Mouse (Mus musculus) testis, postnatal 10 days (tissue): Measurements from ENCODE around the gene Vars.
"Not testable (repeated sequence)": the region's sequence is repeated elsewhere in the genome, so short reads cannot be mapped to it uniquely, and the experiment has no call there.

ENCODE experiments used
- DNase-seq: peaks from one replicate; pipeline ENCODE4 v3.0.0; 2021; ENCODE audit warnings: low spot score

Vars gene

DNA sequence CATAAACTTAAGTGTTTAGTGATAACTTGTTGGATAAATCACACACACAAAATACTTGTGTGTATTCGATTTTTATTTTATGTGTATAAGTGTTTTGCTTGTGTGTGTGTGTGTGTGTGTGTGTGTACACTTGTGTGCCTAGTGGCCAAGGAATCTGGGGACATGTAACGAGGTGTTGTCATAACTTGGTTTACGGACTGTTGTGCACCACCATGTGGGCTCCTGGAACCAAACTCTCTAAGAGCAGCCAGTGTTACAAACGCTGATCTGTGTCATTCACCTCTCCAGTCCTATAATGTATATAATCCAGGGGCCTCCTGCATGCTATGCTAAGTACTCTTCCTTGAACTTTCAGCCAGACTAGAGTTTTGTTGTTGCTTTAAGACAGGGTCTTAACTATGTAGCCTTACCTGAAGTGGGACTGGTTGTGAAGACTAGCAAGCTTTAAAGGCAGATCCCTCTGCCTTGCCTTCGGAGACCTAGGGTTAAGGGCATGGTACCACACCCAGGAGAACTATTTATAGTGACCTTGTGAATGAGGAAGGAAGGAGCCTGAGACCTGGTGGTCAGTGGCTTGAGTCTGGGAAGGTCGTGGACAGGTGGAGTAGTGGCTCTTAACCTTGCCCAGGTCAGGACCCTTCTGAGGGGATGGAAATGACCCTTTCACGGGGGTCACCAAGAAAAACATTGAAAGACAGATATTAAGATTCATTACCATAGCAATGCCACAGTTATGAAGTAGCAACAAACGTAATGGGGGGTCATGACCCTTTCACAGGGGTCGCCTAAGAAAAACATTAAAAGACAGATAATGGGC, 2.4 kb downstream of the Vars start:
- DNase-seq: no peak

DNA sequence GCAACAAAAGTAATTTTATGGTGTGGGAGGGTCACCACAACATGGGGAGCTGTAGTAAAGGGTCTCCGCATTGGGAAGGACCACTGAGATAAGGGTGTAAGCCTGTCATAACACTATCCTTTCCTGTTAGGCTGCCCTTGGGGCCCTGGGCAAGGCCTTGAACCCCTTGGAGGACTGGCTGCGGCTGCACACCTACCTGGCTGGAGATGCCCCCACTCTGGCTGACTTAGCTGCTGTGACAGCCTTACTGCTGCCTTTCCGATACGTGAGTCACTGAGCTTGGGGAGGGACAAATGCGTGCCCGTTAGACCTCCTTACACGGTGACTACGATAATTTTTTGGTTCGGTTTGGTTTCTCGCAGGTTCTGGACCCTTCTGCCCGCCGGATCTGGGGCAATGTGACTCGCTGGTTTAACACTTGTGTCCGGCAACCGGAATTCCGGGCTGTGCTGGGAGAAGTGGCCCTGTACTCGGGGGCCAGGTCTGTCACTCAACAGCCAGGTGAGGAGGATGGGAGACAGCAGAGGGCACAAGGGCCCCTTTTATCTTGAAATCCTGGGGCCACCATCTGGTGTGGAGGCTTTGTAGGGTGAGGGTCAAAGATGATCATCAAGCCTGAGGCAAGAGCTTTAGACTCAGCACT, 3.4 kb downstream of the Vars start:
- no peak for DNase-seq

DNA sequence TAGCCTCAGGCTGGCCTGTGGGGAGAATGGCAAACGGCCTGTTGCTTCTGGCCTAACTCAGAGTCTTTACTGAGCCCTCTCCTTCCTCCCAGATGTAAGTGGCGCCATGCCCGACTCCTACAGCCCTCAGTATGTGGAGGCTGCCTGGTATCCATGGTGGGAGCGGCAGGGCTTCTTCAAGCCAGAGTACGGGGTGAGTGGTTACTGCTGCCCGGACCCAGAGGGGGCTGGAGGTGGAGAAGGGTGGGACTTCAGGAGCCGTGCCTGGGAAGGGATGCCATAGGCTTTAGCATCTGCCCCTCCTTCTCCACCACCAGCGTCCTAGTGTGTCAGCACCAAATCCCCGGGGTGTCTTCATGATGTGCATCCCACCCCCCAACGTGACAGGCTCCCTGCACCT, 4.4 kb downstream of the Vars start:
- DNase-seq: no peak

DNA sequence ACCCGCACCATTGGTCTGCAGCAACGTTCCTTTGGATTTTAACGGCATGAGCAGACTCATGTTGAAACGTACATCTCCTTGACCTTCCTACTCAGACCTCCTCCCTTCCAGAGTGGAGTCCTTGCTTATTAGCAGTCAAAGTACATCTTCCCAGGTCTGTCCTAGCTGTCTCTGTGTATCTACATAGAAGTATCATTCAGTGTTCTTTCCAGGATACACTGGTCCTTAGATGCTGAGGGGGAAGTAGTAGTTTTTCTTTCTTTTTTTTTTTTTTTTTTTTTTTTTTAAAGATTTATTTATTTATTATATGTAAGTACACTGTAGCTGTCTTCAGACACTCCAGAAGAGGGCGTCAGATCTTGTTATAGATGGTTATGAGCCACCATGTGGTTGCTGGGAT, 5.1 kb downstream of the Vars start:
- DNase-seq: not testable (repeated sequence)

- no peak for DNase-seq
These were observed 6.7 kb downstream of the Vars start for GRCm38 (mm10) chr17:35007387-35007991.

GRCm38 (mm10) chr17:35009586-35009985, 8.8 kb downstream of the Vars start:
- DNase-seq: no peak

GRCm38 (mm10) chr17:35011440-35011839, 10.7 kb downstream of the Vars start:
- DNase-seq: no peak

GRCm38 (mm10) chr17:35012430-35012829, 11.6 kb downstream of the Vars start:
- DNase-seq: no peak

- no peak for DNase-seq
These were observed 12.4 kb downstream of the Vars start for GRCm38 (mm10) chr17:35013221-35013620.

GRCm38 (mm10) chr17:35015296-35015695, 14.5 kb downstream of the Vars start:
- DNase-seq: no peak

GRCm38 (mm10) chr17:35016376-35016775, 15.6 kb downstream of the Vars start, which contains the start of gene Vwa7:
Vwa7 (plus strand) TSS chr17:35016579.
- DNase-seq: peak; percentile 69

- DNase-seq: peak; percentile 42
These were observed 16.3 kb downstream of the Vars start for GRCm38 (mm10) chr17:35016791-35017705.

DNA sequence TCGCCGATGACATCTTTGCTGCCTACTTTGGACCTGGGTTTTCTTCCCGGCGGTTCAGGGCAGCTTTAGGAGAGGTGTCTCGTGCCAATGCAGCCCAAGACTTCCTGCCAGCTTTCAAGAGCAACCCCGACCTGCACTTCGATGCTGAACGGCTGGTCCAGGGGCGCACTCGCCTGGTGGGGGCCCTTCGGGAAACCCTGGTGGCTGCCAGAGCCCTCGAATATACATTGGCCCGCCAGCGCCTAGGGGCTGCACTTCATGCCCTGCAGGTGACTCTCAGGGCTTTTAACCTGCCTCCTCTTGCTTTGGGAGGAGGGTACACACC, 16.9 kb downstream of the Vars start:
- no peak for DNase-seq

- DNase-seq: no peak
These were observed 17.4 kb downstream of the Vars start for GRCm38 (mm10) chr17:35018171-35018570.

DNA sequence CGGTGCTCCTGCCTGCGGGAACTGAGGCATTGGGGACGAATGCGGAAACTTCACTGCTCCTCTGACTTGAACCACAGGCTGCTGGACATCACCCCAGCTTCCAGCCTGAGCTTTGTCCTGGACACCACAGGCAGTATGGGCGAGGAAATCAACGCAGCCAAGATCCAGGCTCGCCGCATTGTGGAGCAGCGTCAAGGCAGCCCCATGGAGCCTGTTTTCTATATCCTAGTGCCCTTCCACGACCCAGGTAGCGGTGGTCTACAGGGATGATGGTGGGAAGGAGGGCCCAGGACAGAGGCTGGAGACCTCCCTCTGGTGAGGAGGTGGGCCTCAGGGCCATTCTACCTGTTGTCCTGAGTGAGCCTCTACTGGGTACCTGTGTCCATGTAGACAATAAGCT, 19.1 kb downstream of the Vars start:
- no peak for DNase-seq

- DNase-seq: no peak
These were observed 19.8 kb downstream of the Vars start for GRCm38 (mm10) chr17:35020551-35020950.

- DNase-seq: peak; percentile 96
These were observed 20.5 kb downstream of the Vars start for GRCm38 (mm10) chr17:35021163-35021808.

DNA sequence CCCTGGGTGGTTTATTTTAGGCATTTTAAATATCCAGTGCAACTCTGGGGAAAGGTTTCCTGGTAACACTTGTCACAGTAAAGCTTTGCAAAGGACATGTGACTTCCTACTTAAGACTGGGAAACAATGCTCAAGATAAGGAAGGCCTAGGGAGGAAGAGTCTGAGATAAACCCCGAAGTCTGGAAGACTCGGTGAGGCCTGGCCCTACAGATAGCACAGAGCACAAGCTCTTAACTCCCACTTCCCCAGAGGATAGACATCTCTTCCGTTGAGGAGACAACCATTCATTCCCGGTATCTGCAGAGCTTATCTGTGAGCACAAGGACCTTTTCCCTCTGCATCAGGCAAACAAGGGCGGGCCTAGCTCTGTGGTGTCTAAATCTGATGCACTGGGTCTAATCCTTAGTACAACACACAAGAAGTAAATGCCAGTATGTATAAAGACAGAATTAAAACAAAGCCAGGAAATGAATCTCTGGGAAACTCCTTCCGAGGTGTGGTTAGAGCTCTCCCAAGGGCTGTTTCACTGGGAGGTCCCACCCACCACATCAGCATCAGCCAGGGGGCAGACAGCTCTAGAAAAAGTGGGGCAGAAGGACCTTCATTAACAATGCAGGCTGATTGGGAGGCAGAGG, 21.2 kb downstream of the Vars start:
- DNase-seq: no peak

DNA sequence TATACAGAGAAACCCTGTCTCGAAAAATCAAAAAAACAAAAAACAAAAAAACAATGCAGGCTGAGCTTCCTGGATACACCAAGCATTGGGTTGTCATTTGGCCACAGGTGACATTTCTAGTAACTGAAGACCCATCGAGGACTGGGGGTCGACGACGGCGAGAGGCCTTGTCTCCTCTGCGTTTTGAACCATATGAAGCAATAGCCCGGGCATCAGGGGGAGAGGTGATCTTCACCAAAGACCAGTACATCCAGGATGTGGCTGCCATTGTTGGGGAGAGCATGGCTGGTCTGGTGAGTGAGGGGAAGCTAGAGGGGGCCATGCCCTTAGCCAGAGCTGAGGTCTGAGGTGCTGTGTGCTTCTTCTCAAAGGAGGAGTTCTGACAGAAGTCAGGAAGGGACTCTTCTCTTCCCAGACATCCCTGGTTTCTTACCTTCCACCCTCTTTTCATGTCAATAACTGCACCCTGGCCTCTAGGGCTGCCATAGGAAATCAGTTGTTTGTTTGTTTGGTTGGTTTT, 21.8 kb downstream of the Vars start:
- no peak for DNase-seq

DNA sequence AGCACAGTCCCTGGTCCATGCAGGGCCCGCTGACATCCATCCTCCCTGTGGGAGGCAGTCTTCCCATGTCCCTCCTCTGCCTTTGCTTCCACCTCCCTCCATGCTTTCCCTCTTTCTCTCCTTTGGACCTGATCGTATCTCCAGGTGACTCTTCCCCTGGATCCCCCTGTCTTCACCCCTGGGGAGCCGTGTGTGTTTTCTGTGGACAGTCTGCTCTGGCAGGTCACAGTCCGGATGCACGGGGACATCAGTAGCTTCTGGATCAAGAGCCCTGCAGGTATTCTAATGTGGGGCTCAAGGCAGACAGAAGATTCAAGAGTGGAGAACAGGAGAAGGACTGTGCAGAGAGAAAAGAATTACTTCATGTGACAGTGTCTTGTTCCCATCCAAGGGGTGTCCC, 22.4 kb downstream of the Vars start:
- DNase-seq: no peak

- DNase-seq: no peak
These were observed 23.0 kb downstream of the Vars start for GRCm38 (mm10) chr17:35023756-35024155.
